Mouse (Mus musculus): ENCODE measurements around the gene Ubb. TPM values are rescaled to one million over a fixed set of nuclear protein-coding genes. Genes with fewer than 3 reads are reported as not detected.

The Ubb gene
- total RNA-seq, 2 experiments from 2014 or later, result 1,189 to 1,425 TPM

- peak; percentile 89 for ATAC-seq (replicated peaks; ENCODE audit: low FRiP score, poor library complexity, severe bottlenecking)
These were observed 24.9 kb downstream of the Ubb start for GRCm38 (mm10) chr11:62575659-62576438.

DNA sequence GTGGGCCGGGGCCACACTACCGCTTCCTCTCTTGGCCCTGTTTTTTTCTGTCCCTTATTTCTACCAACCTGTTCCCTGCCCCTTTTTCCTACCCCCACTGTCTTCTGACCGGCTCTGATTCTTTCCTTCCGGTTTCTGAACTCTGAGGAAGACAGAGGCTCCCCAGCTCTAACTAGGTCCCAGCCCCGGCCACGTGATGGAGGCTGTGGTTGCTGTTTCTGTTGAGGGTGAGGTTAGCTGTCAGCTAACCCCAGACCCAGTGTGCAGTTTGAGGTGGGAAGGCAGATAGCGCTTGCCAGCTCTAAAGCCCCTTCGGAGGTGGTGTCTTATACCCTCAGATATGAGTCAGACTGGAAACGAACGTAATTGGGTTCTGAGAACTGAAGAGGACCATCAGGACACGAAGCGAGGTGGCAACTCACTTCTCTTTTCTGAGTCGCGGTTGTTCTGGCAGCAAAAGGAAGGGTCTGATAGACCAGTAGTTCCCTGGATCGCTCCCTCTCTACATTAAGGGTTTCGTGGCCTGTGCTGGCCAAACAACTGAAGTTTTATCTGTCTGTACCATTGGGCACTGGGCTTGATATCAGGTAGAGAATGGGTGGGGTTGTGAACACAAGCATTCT, 25.7 kb downstream of the Ubb start:
- peak; percentile 40 for ATAC-seq (replicated peaks; ENCODE audit: low FRiP score, poor library complexity, severe bottlenecking)

DNA sequence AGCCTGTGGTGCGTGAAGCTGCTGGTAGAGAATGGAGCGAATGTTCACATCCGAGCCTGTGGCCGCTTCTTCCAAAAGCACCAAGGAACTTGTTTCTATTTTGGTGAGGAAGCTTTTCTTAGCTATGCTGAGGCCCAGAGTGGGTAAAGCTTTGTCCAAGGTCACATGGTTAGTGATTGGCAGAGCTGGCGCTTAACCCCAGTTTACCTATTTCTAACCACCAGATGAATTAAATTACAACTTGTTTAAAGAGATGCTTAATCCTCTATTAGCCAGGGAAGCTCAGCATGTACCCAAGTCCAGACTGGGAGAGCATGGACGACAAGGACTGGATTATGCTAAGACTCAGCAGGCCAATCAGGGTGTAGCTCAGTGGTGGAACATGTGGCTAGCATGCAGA, 32.1 kb downstream of the Ubb start:
- no peak for ATAC-seq (replicated peaks; ENCODE audit: low FRiP score, poor library complexity, severe bottlenecking)

- no peak for ATAC-seq (replicated peaks; ENCODE audit: low FRiP score, poor library complexity, severe bottlenecking)
These were observed 33.8 kb downstream of the Ubb start for GRCm38 (mm10) chr11:62584671-62585206.

GRCm38 (mm10) chr11:62587034-62587433, 36.1 kb downstream of the Ubb start:
- no peak for ATAC-seq (replicated peaks; ENCODE audit: low FRiP score, poor library complexity, severe bottlenecking)

DNA sequence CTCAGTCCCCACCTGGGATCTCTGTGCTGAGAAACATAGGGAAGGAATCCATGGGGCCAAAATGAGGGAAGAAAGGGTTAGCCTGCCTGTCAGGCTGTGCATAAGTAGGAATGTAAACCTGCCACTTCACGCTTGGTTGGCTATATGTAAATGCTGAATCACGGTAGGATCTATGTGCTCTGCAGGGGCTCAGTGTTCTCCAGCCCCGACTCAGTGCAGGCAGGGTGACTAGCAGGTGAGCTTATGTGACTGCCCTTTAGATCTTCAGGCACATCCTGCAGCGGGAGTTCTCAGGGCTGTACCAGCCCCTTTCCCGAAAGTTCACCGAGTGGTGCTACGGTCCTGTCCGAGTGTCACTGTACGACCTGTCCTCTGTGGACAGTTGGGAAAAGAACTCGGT, 38.4 kb downstream of the Ubb start:
- no peak for ATAC-seq (replicated peaks; ENCODE audit: low FRiP score, poor library complexity, severe bottlenecking)

DNA sequence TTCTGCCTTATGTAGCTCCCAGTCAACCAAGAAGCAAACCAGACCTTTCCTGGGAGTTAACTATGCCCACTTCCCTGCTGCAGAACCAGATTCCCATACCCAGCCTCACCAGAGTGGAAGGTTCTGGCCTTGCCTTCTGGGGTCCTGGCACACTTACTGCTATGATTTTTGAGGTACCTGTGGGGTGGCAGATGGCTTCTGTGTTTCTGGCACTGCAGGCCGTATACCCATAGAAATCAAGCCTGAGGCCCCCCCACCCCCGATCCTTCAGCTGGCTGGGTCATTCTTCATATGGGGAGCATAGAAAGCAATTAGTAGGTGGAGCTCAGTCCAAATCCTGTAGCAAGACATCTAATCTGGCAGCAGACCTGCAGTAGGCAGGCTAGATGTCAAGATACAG, 40.1 kb downstream of the Ubb start:
- ATAC-seq (replicated peaks; ENCODE audit: low FRiP score, poor library complexity, severe bottlenecking), result no peak

GRCm38 (mm10) chr11:62591904-62592575, 41.1 kb downstream of the Ubb start:
- ATAC-seq (replicated peaks; ENCODE audit: low FRiP score, poor library complexity, severe bottlenecking), result no peak

DNA sequence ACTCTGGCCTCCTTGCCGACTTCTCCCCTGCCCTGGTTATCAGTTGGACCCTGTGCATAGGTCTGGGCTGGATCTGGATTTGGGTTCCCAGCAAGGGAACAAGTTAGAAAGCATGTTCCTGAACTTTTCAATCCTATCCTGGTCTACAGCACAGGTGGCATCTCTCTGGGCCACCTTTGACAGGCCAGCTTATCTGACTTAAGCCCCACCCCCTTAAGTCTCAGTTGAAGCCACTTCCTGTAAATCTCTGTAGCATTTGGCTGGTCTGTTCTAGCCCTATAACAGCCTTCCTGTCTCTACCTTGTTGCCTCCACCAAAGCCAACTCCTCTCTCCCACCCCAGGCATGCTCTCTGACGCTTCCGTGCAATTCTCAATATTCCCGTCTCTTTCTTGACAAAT, 47.6 kb downstream of the Ubb start:
- no peak for ATAC-seq (replicated peaks; ENCODE audit: low FRiP score, poor library complexity, severe bottlenecking)

DNA sequence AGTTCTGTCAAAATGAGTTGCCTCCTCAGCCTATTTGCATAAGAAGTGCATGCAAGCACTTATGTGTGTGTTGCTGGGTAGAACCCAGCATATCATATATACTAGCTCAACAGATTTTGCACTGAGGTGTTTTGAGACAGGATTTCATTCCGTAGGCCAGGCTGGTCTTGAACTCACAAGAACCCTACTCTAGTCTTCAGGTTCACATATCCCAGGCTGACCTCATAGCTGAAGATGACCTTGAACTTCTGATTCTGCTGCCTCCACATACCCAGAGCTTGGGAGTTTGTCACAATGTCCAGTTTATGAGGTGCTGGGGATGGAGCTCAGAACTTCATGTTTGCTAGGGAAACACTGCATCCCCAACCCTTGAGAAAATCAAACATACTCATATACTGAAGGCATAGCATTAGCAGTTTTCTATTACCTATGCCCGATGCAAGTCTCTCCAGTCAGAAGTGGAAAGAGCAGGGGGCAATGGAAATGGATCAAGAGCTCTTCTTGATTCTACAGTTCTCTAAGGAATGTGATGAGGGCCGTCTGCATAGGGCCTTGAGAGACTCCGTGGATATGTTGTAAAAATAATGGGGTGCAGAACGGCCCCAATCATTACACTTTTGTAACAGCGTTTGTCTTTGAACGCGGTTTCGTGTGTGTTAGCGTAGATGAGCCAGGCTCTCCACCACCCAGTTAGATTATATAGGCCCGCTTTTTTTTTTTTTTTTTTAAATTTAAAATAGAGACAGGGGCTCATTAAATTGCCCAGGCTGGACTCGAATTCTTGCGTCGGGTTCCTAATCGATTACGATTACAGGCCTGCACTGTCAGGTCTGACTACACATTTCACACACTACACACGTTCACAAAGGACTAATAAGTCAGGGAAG, 51.0 kb downstream of the Ubb start:
- ATAC-seq (replicated peaks; ENCODE audit: low FRiP score, poor library complexity, severe bottlenecking), result 0 out of 2 replicates have a peak, but pooled peaks have one; percentile 2

Other genes with a start within 250 kb of the Ubb start
- 0.38 and 2.5 TPM in 2 replicates for gene Pigl, start 92.7 kb upstream of the Ubb start, total RNA-seq (2015; ENCODE audit: low replicate concordance)
- 1.1 TPM in 2 replicates for gene Pigl, start 92.7 kb upstream of the Ubb start, total RNA-seq (2017; ENCODE audit: low replicate concordance)
- gene Ncor1, start 92.6 kb upstream of the Ubb start, total RNA-seq (2015; ENCODE audit: low replicate concordance), result 149 and 283 TPM in 2 replicates
- 146 and 152 TPM in 2 replicates for gene Ncor1, start 92.6 kb upstream of the Ubb start, total RNA-seq (2017; ENCODE audit: low replicate concordance)
- gene Cenpv, start 11.9 kb upstream of the Ubb start, total RNA-seq (2015; ENCODE audit: low replicate concordance), result 1.7 and 9.6 TPM in 2 replicates
- gene Cenpv, start 11.9 kb upstream of the Ubb start, total RNA-seq (2017; ENCODE audit: low replicate concordance), result 5.7 and 14.6 TPM in 2 replicates
- gene Trpv2, start 23.3 kb downstream of the Ubb start, total RNA-seq (2015; ENCODE audit: low replicate concordance), result 2.3 and 4.2 TPM in 2 replicates
- 6.8 and 7.7 TPM in 2 replicates for gene Trpv2, start 23.3 kb downstream of the Ubb start, total RNA-seq (2017; ENCODE audit: low replicate concordance)
- gene Lrrc75a, start 97.4 kb downstream of the Ubb start, total RNA-seq (2015; ENCODE audit: low replicate concordance), result not detected in 2 replicates
- 0.84 and 1.5 TPM in 2 replicates for gene Lrrc75a, start 97.4 kb downstream of the Ubb start, total RNA-seq (2017; ENCODE audit: low replicate concordance)
- 1.3 and 1.5 TPM in 2 replicates for gene Mmgt2, start 97.5 kb downstream of the Ubb start, total RNA-seq (2015; ENCODE audit: low replicate concordance)
- gene Mmgt2, start 97.5 kb downstream of the Ubb start, total RNA-seq (2017; ENCODE audit: low replicate concordance), result 2.8 TPM in 1 of 2 replicates, not detected in the other
- not detected in 2 replicates for gene Zfp287, start 180.7 kb downstream of the Ubb start, total RNA-seq (2015; ENCODE audit: low replicate concordance)
- gene Zfp287, start 180.7 kb downstream of the Ubb start, total RNA-seq (2017; ENCODE audit: low replicate concordance), result 0.98 TPM in 1 of 2 replicates, not detected in the other
- gene Gm10428, start 201.9 kb downstream of the Ubb start, total RNA-seq (2015; ENCODE audit: low replicate concordance), result not detected in 2 replicates
- not detected in 2 replicates for gene Gm10428, start 201.9 kb downstream of the Ubb start, total RNA-seq (2017; ENCODE audit: low replicate concordance)
- 0.63 TPM in 1 of 2 replicates, not detected in the other for gene Zfp286, start 238.3 kb downstream of the Ubb start, total RNA-seq (2015; ENCODE audit: low replicate concordance)
- not detected in 2 replicates for gene Zfp286, start 238.3 kb downstream of the Ubb start, total RNA-seq (2017; ENCODE audit: low replicate concordance)

All from erythroblast, adult 5-6 weeks (primary cell).